Mouse (Mus musculus) bone marrow macrophage, adult 2 months (primary cell): ENCODE data around the gene Tent2.

Source experiments
- CTCF ChIP-seq: IDR thresholded peaks from 2 replicates; pipeline ENCODE4 v1.5.1; 2012; ENCODE audit warnings: low read depth, mild to moderate bottlenecking, low read length, moderate library complexity
- POLR2A ChIP-seq: IDR thresholded peaks from 2 replicates; pipeline ENCODE4 v1.6.1; 2012; ENCODE audit warnings: mild to moderate bottlenecking, low read depth, low read length, borderline replicate concordance

DNA sequence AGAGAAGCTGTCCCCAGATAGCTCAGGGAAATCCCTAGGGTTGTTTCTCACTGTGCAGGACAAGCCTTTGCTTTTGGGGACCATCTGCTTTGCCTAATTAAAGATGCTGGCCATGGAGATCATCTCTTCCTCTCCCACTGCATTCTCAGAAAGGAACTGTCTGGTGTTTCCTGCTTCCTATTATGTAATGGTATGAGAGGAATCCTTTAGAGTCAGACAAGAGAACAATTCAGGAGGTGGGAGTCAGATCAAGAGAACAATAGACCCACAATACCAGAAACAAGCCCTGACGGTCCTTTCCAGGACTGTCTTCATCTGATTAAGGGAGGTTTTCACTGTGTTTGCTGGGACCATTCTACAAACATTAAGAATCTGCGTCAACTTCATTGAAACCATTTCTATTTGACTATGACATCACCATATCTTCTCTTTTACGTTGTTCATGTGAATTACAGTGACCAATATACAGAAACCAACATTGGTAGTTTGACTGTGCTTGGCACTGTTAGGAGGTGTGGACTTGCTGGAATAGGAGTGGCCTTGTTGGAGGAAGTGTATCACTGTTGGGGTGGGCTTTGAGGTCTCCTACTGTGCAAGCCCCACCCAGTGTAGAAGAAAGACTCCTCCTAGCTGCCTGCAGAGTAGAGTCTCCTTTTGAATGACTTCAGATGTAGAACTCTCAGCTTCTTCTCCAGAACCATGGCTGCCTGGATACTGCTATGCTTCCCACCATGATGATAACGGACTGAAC, 89.7 kb downstream of the Tent2 start:
- TF ChIP-seq CTCF (no peak), POLR2A (no peak)
